Mouse (Mus musculus): ENCODE data around the gene Itga1. TPM values are rescaled to one million over a fixed set of nuclear protein-coding genes. Genes with fewer than 3 reads are reported as not detected.

The Itga1 gene
- total and polyA plus RNA-seq, 3 experiments = not detected

DNA sequence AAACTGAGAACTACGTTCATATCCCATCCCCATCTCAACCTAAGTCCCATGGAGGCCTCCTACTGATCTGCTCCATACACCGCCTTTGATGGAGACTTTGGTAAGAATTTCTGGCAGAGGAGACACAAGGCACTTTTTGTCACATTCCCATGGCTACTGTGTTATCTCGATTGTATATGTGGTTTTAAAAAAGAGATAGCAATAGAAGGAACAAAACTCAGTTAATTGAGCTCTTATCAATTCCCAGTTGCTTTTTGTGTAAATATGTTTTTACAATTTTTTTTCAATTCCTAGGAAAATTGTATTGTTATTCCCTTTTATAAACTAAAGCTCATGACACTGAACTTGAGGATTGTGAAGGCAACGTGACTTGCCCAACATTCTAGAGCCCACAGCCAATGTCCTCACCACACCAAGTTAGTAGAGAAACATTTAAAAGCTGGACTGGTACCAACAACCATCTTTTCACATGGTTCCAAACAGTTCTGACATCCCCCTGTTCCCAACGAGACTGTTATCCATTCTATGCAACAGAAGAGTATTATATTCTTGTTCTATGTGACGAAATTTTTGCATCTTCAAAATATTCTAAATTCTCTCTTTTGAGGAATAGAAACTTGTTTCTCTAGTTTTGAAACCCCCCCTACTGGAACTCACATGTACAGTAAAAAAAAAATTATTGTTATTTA lies 22.6 kb downstream of the Itga1 start:
- Histone ChIP-seq H3K27ac (ENCODE audit: control insufficient read depth, low read depth, low read length) (no peak overlapping the region), H3K36me3 (ENCODE audit: control insufficient read depth in 1 of 2, insufficient read depth in 2 of 2, low read length in 2 of 2) (no peaks in the 10 kb centered on the region), H3K27me3 (ENCODE audit: control insufficient read depth in 1 of 2, insufficient read depth in 2 of 2, low read length in 2 of 2) (no peaks in the 10 kb centered on the region), H3K9me3 (replicated peaks; ENCODE audit: insufficient read depth, low read length) (no peaks in the 10 kb centered on the region), H3K4me3 (ENCODE audit: control insufficient read depth in 1 of 2, insufficient read depth in 1 of 2, low read depth in 2 of 2, low read length in 2 of 2) (no peak overlapping the region), H3K9ac (ENCODE audit: control insufficient read depth, low read depth, low read length, poor library complexity, severe bottlenecking) (no peak overlapping the region), H3K4me1 (ENCODE audit: control insufficient read depth in 1 of 2, insufficient read depth in 2 of 2, low read length in 2 of 2) (no peaks in the 10 kb centered on the region), H3K79me2 (ENCODE audit: control insufficient read depth, insufficient read depth, low read length, poor library complexity) (no peaks in the 10 kb centered on the region)
- TF ChIP-seq USF2 (IDR thresholded peaks at IDR 0.05; ENCODE audit: borderline replicate concordance in 1 of 2, insufficient read depth in 1 of 2, low read depth in 1 of 2, low read length in 2 of 2) = no peak
- peak; percentile 51 for TF ChIP-seq GATA1 (IDR thresholded peaks at IDR 0.05; ENCODE audit: low read depth, low read length)
- no peak for TF ChIP-seq JUND (IDR thresholded peaks at IDR 0.05; ENCODE audit: low read depth, low read length)
- TF ChIP-seq MAX (IDR thresholded peaks at IDR 0.05; ENCODE audit: low read length) = no peak
- no peak for TF ChIP-seq POLR2AphosphoS2 (IDR thresholded peaks at IDR 0.05; ENCODE audit: low read length)
- no peak for DNase-seq (ENCODE audit: low read depth, low spot score)

DNA sequence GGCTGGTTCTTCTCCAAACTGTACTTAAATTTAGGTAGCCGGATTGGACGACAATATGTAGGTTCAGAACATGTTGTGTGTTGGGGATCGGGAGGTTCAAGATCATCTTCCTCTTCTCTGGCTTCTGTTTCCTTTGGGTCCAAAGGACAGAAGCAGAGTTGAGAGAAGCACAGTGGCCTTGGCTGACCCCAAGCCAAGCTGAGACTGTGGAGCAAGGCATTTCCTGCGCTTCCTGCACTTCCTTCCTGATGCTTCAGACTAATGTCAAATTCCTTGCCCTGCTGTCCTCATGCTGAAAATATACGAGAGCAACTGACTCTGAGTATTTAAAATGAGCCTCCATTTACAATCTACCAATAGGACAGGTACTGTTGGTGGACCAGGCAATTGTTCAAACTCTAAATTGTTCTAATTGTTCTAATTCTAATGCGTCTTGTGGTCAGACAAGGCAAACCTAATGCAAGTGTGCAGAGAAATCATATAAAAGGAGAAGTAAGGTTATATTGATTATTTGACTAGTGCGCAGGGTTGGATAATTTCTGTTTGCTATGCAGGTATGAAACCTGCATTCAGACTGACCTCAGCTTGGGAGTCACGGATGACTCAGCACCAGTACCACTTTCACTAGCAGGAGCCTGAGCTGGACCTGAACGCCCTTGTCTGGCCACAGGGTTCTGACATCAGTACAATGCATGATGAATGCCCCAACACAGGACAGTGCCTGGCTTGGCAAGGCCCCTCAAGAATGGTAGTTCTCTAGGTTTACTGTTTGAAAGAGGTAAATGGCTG lies 24.2 kb downstream of the Itga1 start:
- DNase-seq (ENCODE audit: low read depth, low spot score) = no peak
- H3K9ac ChIP-seq (ENCODE audit: control insufficient read depth, low read depth, low read length, poor library complexity, severe bottlenecking) = no peak overlapping the region
- H3K27me3 ChIP-seq (ENCODE audit: control insufficient read depth in 1 of 2, insufficient read depth in 2 of 2, low read length in 2 of 2) = no peaks in the 10 kb centered on the region
- no peaks in the 10 kb centered on the region for H3K9me3 ChIP-seq (replicated peaks; ENCODE audit: insufficient read depth, low read length)
- no peaks in the 10 kb centered on the region for H3K79me2 ChIP-seq (ENCODE audit: control insufficient read depth, insufficient read depth, low read length, poor library complexity)
- H3K4me3 ChIP-seq (ENCODE audit: control insufficient read depth in 1 of 2, insufficient read depth in 1 of 2, low read depth in 2 of 2, low read length in 2 of 2) = no peak overlapping the region
- TF ChIP-seq MAX (IDR thresholded peaks at IDR 0.05; ENCODE audit: low read length) (no peak), UBTF (IDR thresholded peaks at IDR 0.05; ENCODE audit: borderline replicate concordance, insufficient read depth, low read depth, low read length) (no peak), E2F4 (IDR thresholded peaks at IDR 0.05; ENCODE audit: borderline replicate concordance, low read depth, low read length) (no peak), SMC3 (IDR thresholded peaks at IDR 0.05; ENCODE audit: low read depth, low read length) (no peak), CTCF (IDR thresholded peaks at IDR 0.05 in 2 of 3, conservative IDR thresholded peaks at IDR 0.05 in 1 of 3; ENCODE audit: control insufficient read depth in 1 of 3, insufficient read depth in 1 of 3, low read depth in 2 of 3, low read length in 3 of 3, poor library complexity in 1 of 3, severe bottlenecking in 1 of 3) (no peak), CHD2 (IDR thresholded peaks at IDR 0.05; ENCODE audit: low read length) (no peak), MAZ (IDR thresholded peaks at IDR 0.05; ENCODE audit: low read depth, low read length) (no peak), MYB (IDR thresholded peaks at IDR 0.05; ENCODE audit: low read depth, low read length) (no peak)
- no peaks in the 10 kb centered on the region for H3K4me1 ChIP-seq (ENCODE audit: control insufficient read depth in 1 of 2, insufficient read depth in 2 of 2, low read length in 2 of 2)
- H3K36me3 ChIP-seq (ENCODE audit: control insufficient read depth in 1 of 2, insufficient read depth in 2 of 2, low read length in 2 of 2) = no peaks in the 10 kb centered on the region
- no peak overlapping the region for H3K27ac ChIP-seq (ENCODE audit: control insufficient read depth, low read depth, low read length)

DNA sequence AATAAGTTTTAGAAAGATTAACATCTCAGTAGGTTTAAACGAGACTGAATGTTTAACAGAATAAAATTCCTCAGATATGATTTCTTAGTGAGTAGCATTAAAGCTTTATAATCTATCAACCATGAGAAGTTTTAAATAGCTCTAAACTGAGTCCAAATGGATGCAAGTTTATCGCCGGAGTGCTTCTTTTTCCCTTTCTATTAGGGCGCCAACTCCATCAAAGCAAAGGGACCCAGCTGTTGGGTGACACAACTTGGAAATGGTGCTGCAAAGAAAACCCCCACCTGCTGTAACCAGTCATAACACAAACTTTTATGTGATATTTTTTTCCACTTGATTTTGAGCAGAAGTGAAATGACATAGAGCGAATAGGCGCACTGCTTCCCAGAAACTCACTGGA lies 29.4 kb downstream of the Itga1 start:
- no peaks in the 10 kb centered on the region for H3K36me3 ChIP-seq (ENCODE audit: control insufficient read depth in 1 of 2, insufficient read depth in 2 of 2, low read length in 2 of 2)
- no peak for DNase-seq (ENCODE audit: low read depth, low spot score)
- no peak overlapping the region for H3K9ac ChIP-seq (ENCODE audit: control insufficient read depth, low read depth, low read length, poor library complexity, severe bottlenecking)
- no peak for TF ChIP-seq GABPA (IDR thresholded peaks at IDR 0.05; ENCODE audit: low read depth, low read length)
- TF ChIP-seq MAFK (IDR thresholded peaks at IDR 0.05; ENCODE audit: borderline replicate concordance, low read depth, low read length) = no peak
- no peak for TF ChIP-seq POLR2A (IDR thresholded peaks at IDR 0.05; ENCODE audit: control insufficient read depth in 1 of 2, insufficient read depth in 1 of 2, low read depth in 1 of 2, low read length in 2 of 2, poor library complexity in 1 of 2)
- TF ChIP-seq ZMIZ1 (IDR thresholded peaks at IDR 0.05; ENCODE audit: low read depth, low read length) = no peak
- no peak for TF ChIP-seq ELF1 (IDR thresholded peaks at IDR 0.05; ENCODE audit: low read depth, low read length)
- no peak for TF ChIP-seq SIN3A (IDR thresholded peaks at IDR 0.05; ENCODE audit: low read length)
- TF ChIP-seq POLR2AphosphoS5 (IDR thresholded peaks at IDR 0.05; ENCODE audit: borderline replicate concordance, low read depth, low read length) = no peak
- TF ChIP-seq MXI1 (IDR thresholded peaks at IDR 0.05; ENCODE audit: low read depth, low read length) = no peak
- no peak for TF ChIP-seq CHD1 (IDR thresholded peaks at IDR 0.05; ENCODE audit: low read depth, low read length)
- no peak for TF ChIP-seq SMC3 (IDR thresholded peaks at IDR 0.05; ENCODE audit: low read depth, low read length)
- no peak for TF ChIP-seq E2F4 (IDR thresholded peaks at IDR 0.05; ENCODE audit: borderline replicate concordance, low read depth, low read length)
- no peak for TF ChIP-seq CTCF (IDR thresholded peaks at IDR 0.05 in 2 of 3, conservative IDR thresholded peaks at IDR 0.05 in 1 of 3; ENCODE audit: control insufficient read depth in 1 of 3, insufficient read depth in 1 of 3, low read depth in 2 of 3, low read length in 3 of 3, poor library complexity in 1 of 3, severe bottlenecking in 1 of 3)
- no peak overlapping the region for H3K27ac ChIP-seq (ENCODE audit: control insufficient read depth, low read depth, low read length)
- H3K4me1 ChIP-seq (ENCODE audit: control insufficient read depth in 1 of 2, insufficient read depth in 2 of 2, low read length in 2 of 2) = no peaks in the 10 kb centered on the region
- H3K79me2 ChIP-seq (ENCODE audit: control insufficient read depth, insufficient read depth, low read length, poor library complexity) = no peaks in the 10 kb centered on the region
- no peak overlapping the region for H3K4me3 ChIP-seq (ENCODE audit: control insufficient read depth in 1 of 2, insufficient read depth in 1 of 2, low read depth in 2 of 2, low read length in 2 of 2)
- no peaks in the 10 kb centered on the region for H3K9me3 ChIP-seq (replicated peaks; ENCODE audit: insufficient read depth, low read length)
- no peaks in the 10 kb centered on the region; a peak in 1 of 4 replicates for H3K27me3 ChIP-seq (ENCODE audit: control insufficient read depth in 1 of 2, insufficient read depth in 2 of 2, low read length in 2 of 2)
